Mouse (Mus musculus) effector memory CD4-positive, alpha-beta T cell, adult 7 months (primary cell): ENCODE results near the gene Zdhhc9. TPM values are rescaled to one million over a fixed set of nuclear protein-coding genes. Genes with fewer than 3 reads are reported as not detected.

Source experiments
- polyA plus RNA-seq: library from polyadenylated mRNA; unstranded; fragments of 100-300 nt; shearing (Covaris generic); gene quantifications from one replicate; pipeline ENCODE4 v1.2.1, GENCODE M21; 2017

Zdhhc9 gene
- polyA plus RNA-seq = 26.9 TPM

DNA sequence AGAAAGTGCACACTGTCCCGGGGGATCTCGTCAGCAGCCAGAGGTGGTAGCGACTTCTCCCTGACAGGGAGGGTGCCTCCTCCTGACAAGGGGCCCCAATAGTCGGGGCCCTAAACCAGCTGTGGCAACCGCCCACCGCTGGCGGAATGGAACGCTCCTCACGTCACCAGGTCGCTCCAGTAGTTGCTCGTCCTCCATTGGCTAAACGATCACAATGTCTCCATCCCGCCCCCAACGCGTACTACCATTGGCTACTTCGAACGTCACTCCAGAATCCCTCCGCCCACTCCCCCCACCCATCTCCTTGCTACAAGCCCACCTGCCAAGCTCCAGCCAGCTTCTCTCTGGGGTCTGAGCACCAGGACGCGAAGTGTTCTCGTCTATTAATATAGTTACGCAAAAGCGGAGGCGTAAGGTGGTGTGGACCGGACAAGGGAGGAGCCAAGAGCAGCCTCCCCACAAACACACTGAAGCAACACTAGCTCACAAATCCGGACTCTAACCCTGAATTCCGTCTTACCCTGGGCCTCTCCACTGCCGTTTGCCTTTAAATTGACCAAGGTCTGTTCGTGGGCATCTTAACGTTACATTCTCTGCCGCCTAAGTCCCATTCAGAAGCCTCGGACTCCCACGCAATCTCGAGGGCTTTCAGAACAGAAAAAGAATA is at the start of gene Zdhhc9:
Zdhhc9 (minus strand) TSS at position 360 of the 667 bp plus-strand sequence.

GRCm38 (mm10) chrX:48256468-48257007 is 47.9 kb upstream of the Zdhhc9 start, which contains the start of gene Utp14a:
TSS of gene Utp14a (plus strand) at chrX:48256862.

GRCm38 (mm10) chrX:48146262-48146661 is 62.4 kb downstream of the Zdhhc9 start, which contains the start of gene Sash3:
TSS of gene Sash3 (plus strand) at chrX:48146436.

Other genes with a start within 250 kb of the Zdhhc9 start
- gene Apln, start 174.0 kb downstream of the Zdhhc9 start, polyA plus RNA-seq = not detected
- gene Xpnpep2, start 100.2 kb downstream of the Zdhhc9 start, polyA plus RNA-seq = 0.62 TPM
- 136 TPM for gene Sash3, start 62.4 kb downstream of the Zdhhc9 start, polyA plus RNA-seq
- gene Utp14a, start 48.0 kb upstream of the Zdhhc9 start, polyA plus RNA-seq = 24.5 TPM
- gene Bcorl1, start 132.5 kb upstream of the Zdhhc9 start, polyA plus RNA-seq = 2.3 TPM